Mouse (Mus musculus) G1E (cell line): ENCODE results near the gene Arap2. TPM values are rescaled to one million over a fixed set of nuclear protein-coding genes. Genes with fewer than 3 reads are reported as not detected.

Experiments
- ATAC-seq: 2 replicates; pipeline ENCODE4 v1.8.0; 2016; ENCODE audit warnings: mild to moderate bottlenecking; ENCODE audit not compliant: insufficient number of reproducible peaks, poor library complexity, low FRiP score, severe bottlenecking; ENCODE audit errors: extremely low read depth
- DNase-seq: peaks from one replicate; pipeline ENCODE4 v3.0.0; 2012; ENCODE audit warnings: low spot score
- H3K27me3 ChIP-seq: 2 replicates; pipeline ENCODE4 v1.6.1; 2012; ENCODE audit warnings: mild to moderate bottlenecking, low read length, inconsistent platforms; ENCODE audit not compliant: insufficient read depth
- H3K36me3 ChIP-seq: replicated peaks from 2 replicates; pipeline ENCODE3; 2012; ENCODE audit warnings: mild to moderate bottlenecking, inconsistent platforms
- H3K4me1 ChIP-seq: 2 replicates; pipeline ENCODE4 v1.6.1; 2012; ENCODE audit warnings: low read depth, low read length, inconsistent platforms, mixed read lengths; ENCODE audit not compliant: insufficient read depth
- H3K4me3 ChIP-seq: 2 replicates; pipeline ENCODE4 v1.5.1; 2012; ENCODE audit warnings: low read depth, mild to moderate bottlenecking, inconsistent platforms, low read length, moderate library complexity, mixed read lengths
- H3K9me3 ChIP-seq: replicated peaks from 2 replicates; pipeline ENCODE4 v1.6.1; 2012; ENCODE audit warnings: inconsistent platforms
- CTCF ChIP-seq: IDR thresholded peaks from 2 replicates; pipeline ENCODE4 v1.5.1; 2012; ENCODE audit warnings: low read depth, low read length, inconsistent platforms, mixed read lengths
- GATA1 ChIP-seq: IDR thresholded peaks from 2 replicates; pipeline ENCODE4 v1.6.1; 2012; ENCODE audit warnings: borderline replicate concordance, low read length, inconsistent platforms, mixed read lengths
- GATA2 ChIP-seq: IDR thresholded peaks from 2 replicates; pipeline ENCODE4 v1.6.1; 2012; ENCODE audit warnings: low read depth, low read length, inconsistent platforms, borderline replicate concordance
- POLR2AphosphoS5 ChIP-seq: IDR thresholded peaks from 2 replicates; pipeline ENCODE4 v1.6.1; 2012; ENCODE audit warnings: low read depth, low read length, inconsistent platforms; ENCODE audit not compliant: insufficient replicate concordance
- TAL1 ChIP-seq: conservative IDR thresholded peaks from 2 replicates; pipeline ENCODE4 v1.6.1; 2012; ENCODE audit warnings: low read depth, low read length, inconsistent platforms, mixed read lengths
- polyA plus RNA-seq: library from polyadenylated mRNA; stranded (reverse); fragments of >175 nt; gene quantifications from 2 replicates; pipeline ENCODE4 v1.2.3, GENCODE M21; 2012
- total RNA-seq, 2 experiments: library from RNA; stranded (forward) in 1 of 2; stranded (reverse) in 1 of 2; fragments of 200-1000 nt in 1 of 2; fragments of >200 nt in 1 of 2; fragmentation: Nextera tagmentation in 1 of 2; gene quantifications; 2 replicates each; pipeline ENCODE4 v1.2.3; 2014 to 2017

Arap2 gene
- total and polyA plus RNA-seq, 3 experiments = 1.0 TPM; not detected in 2

DNA sequence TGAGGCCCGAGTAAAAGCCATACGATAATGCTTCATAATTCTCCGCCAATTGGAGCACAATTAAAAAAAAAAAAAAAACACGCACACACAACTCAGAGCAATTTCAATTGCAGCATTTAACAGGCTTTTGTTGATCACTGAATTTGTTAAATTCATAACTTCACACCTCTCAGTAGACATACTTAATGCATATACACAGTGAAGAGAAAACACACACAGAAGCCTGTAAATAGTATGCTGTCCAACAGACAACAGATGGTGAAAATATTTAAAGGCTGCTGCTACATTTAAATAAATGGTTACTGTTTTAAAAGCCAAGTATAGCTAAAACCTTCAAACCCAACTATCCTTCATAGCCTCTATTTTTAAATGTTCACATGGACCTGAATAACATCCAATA, 123.6 kb downstream of the Arap2 start:
- DNase-seq (no peak), ATAC-seq (no peak)
- no peaks in the 10 kb centered on the region for H3K4me1 ChIP-seq
- 0 out of 2 replicates have a peak, but pooled peaks cover 2% of the 10 kb centered on the region for H3K9me3 ChIP-seq
- no peak overlapping the region for H3K4me3 ChIP-seq
- no peaks in the 10 kb centered on the region for H3K36me3 ChIP-seq
- no peak for TF ChIP-seq GATA2
- no peaks in the 10 kb centered on the region for H3K27me3 ChIP-seq

DNA sequence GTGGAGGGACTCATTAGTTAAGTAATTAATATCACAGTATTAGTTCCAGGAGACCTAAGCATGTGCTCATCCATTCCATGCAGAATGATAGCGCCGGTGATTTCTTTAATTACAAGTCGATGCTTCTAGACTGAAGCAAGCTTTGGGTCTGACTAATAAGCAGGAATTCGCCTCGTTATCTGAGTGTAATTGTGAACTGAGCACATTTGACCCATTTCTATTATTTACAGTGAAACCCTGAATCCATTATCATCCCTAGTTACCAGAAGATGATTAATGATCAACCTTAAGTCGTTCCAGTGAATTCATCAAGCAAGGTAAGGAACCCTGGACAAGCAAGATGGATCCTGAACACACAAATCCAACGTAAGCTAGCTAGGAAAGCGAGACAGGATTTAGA, 125.5 kb downstream of the Arap2 start:
- H3K9me3 ChIP-seq = no peaks in the 10 kb centered on the region
- H3K4me3 ChIP-seq = no peak overlapping the region
- no peak for ATAC-seq
- no peaks in the 10 kb centered on the region for H3K36me3 ChIP-seq
- TF ChIP-seq TAL1 = no peak
- no peak for TF ChIP-seq GATA1
- TF ChIP-seq POLR2AphosphoS5 = no peak
- no peak for TF ChIP-seq CTCF
- no peak for TF ChIP-seq GATA2
- no peaks in the 10 kb centered on the region for H3K27me3 ChIP-seq
- no peak for DNase-seq
- no peaks in the 10 kb centered on the region for H3K4me1 ChIP-seq

DNA sequence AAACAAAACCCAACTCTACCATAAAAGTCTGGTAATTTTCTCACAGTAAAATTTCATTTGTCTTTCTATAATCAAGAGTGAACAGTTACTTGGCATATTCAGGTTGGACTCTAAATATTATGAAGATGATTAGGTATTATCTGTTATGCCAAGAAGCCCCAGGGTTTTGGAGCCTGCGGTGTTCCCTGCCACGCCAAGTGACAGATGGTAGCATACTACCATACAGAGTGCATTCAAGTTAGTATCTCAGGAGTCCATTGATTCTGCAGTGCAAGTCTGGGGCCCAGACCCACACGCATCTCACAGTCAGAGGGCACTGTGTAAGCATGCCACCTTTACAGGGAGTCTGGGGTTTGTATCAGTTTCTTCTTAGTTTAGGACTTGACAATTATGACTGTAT, 129.6 kb downstream of the Arap2 start:
- no peak overlapping the region for H3K4me3 ChIP-seq
- DNase-seq = no peak
- no peaks in the 10 kb centered on the region for H3K36me3 ChIP-seq
- TF ChIP-seq CTCF = no peak
- no peak for TF ChIP-seq TAL1
- no peak for TF ChIP-seq GATA1
- TF ChIP-seq POLR2AphosphoS5 = no peak
- no peak for TF ChIP-seq GATA2
- no peaks in the 10 kb centered on the region for H3K9me3 ChIP-seq
- no peaks in the 10 kb centered on the region for H3K27me3 ChIP-seq
- H3K4me1 ChIP-seq = no peaks in the 10 kb centered on the region
- ATAC-seq = no peak

- no peak for DNase-seq
- TF ChIP-seq CTCF (no peak), GATA1 (no peak), TAL1 (no peak), POLR2AphosphoS5 (no peak), GATA2 (no peak)
- no peak overlapping the region for H3K4me3 ChIP-seq
These were observed 137.1 kb downstream of the Arap2 start for GRCm38 (mm10) chr5:62628901-62629300.

GRCm38 (mm10) chr5:62622848-62623479, 143.0 kb downstream of the Arap2 start:
- Histone ChIP-seq H3K4me1 (no peaks in the 10 kb centered on the region), H3K9me3 (0 out of 2 replicates have a peak, but pooled peaks cover 3% of the 10 kb centered on the region), H3K36me3 (no peaks in the 10 kb centered on the region), H3K4me3 (no peak overlapping the region), H3K27me3 (no peaks in the 10 kb centered on the region)
- no peak for TF ChIP-seq CTCF
- no peak for TF ChIP-seq POLR2AphosphoS5
- no peak for TF ChIP-seq GATA2
- no peak for TF ChIP-seq TAL1
- no peak for TF ChIP-seq GATA1
- DNase-seq (no peak), ATAC-seq (no peak)

More at GRCm38 (mm10) chr5:62628901-62629300, 137.1 kb downstream of the Arap2 start:
- H3K36me3 ChIP-seq = no peaks in the 10 kb centered on the region
- no peaks in the 10 kb centered on the region for H3K4me1 ChIP-seq
- H3K27me3 ChIP-seq = no peaks in the 10 kb centered on the region
- ATAC-seq = no peak
- H3K9me3 ChIP-seq = peaks cover 12% of the 10 kb centered on the region; the same call in 1 of the 2 replicates

DNA sequence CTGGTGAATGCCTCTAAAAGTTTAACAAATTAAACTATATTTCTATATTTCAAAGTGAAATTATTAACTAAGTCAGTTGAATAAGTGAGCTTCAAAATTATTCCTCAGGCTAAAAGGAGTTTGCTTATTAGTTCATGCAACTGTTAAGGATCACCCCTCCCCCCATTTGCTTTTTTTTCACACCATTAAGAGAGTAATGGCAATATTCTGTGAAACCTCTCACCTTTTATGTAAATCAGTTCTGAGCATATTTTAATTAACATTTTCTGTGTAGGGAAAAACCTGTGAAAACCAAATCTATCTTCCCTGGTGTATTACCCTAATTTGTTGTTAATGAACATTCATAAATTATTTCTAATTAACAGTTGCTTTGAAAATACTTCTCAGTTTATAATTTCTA, 147.7 kb downstream of the Arap2 start:
- TF ChIP-seq GATA1 = no peak
- TF ChIP-seq TAL1 = no peak
- Histone ChIP-seq H3K4me1 (no peaks in the 10 kb centered on the region), H3K9me3 (0 out of 2 replicates have a peak, but pooled peaks cover 2% of the 10 kb centered on the region), H3K27me3 (no peaks in the 10 kb centered on the region), H3K4me3 (no peak overlapping the region), H3K36me3 (no peaks in the 10 kb centered on the region)
- DNase-seq (no peak), ATAC-seq (no peak)

DNA sequence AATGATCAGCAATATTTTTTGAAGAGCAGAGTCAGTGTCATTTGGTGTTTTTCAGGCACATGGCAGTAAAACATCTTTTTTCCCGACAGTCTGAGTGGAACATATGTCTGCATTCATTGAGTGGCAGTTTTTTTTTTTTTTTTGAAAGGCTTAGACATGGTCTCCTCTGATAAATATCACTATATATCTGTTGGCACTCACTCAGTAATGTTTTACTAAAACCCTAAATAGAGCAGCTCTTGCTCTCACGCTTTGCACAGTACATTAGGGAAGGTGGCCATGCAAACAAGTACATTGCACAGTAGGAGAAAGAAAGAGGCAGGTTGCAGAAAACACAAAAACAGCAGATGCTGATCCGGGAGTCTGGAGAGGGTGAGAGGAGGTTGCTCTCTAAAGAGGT, 154.0 kb downstream of the Arap2 start:
- ATAC-seq (no peak; the same call in 1 of the 2 replicates), DNase-seq (no peak)
- H3K4me3 ChIP-seq = no peak overlapping the region
- H3K36me3 ChIP-seq = no peaks in the 10 kb centered on the region
- H3K27me3 ChIP-seq = no peaks in the 10 kb centered on the region
- peaks cover 2% of the 10 kb centered on the region; the same call in 1 of the 2 replicates for H3K9me3 ChIP-seq
- no peak for TF ChIP-seq GATA1
- TF ChIP-seq GATA2 = no peak
- TF ChIP-seq POLR2AphosphoS5 = no peak
- no peak for TF ChIP-seq TAL1
- TF ChIP-seq CTCF = no peak
- H3K4me1 ChIP-seq = no peaks in the 10 kb centered on the region
